Mouse (Mus musculus) cerebellum, postnatal 36 days (tissue): Measurements from ENCODE around the gene Acer3.

Experiments used
- DNase-seq, 2 experiments: peaks; one replicate each; pipeline ENCODE4 v3.0.0; 2021 to 2022; ENCODE audit warnings: mixed read lengths in 2 of 2

Acer3 gene

DNA sequence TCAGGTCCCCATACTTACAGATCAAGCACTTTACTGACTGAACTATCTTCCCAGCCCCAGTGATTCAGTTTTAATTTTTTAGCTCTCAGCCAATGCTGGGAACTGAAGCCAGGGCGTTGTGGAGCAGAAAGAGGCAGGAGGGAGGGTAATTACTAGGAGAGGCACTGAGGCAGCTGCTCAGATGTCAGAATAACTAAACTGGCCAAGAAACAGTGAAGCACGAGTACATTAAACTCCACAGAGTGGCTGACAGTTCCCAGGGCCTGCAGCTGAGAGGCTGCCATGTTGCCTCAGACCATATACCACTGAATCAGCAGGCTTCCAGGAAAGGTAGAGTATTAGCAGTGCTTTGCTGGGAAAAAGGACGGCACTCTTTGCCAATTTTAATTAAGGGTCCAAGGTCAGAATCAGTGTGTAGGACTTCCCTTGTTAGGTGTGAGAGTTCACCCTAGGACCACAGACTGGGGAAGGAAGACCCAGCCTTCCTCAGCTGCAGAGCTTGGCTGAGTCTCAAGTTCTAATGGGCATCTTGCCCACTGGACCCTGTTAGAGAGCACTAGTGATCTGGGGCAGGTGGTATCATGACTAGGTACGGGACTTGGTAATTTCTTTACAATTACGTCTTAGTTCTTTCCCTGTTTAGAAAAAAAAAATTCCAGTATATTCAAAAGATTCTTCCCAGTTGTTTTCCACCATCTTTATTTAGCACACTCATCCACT lies 11.8 kb upstream of the Acer3 start:
- no peak for DNase-seq

DNA sequence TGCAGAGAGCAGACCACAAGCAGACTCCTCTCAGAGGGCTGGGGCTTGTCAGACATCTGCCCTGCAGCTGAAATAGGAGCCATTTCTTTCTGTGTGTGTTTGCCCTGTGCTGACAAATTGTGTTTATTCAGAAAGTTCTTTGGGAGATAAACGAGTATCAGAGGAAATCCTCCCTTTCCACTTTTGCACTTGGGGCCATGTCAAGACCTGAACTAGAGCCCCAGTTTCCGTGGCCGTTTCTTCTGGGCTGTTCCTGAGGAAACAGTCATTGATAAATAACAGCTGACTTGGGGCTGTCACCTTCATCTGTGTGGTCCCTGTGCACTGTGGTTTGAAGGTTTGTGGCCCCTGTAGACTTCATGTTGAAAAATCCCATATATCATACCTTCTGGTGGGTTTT lies 10.9 kb upstream of the Acer3 start:
- no peak for DNase-seq

DNA sequence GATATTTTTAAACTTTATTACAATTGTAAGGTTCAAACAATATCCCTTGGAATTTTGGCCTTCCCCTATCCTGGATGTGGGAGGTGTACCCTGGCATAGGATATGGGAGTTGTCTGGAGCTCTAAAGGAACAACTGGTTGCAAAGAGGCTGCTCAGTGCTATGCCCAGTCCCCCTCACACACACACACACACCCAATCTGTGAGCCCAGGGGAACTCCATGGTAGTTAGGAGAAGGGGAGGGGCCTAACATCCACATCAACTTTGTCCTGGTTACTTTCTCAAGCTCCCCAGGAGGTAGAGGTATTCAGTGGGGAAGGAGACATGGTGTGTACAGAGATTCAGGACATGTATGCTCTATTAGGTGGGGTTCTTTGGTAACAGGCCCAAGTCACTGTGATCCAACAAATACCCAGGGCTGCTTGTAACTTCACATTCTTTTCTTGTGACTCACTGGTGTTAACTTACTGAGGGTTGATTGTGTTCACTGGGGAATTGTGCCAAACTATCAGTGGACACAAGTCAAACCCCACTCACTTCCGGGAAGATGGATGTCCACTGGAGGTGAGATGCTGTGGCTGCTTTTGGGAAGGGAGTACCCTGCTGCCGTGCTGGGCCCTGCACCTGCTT lies 9.5 kb upstream of the Acer3 start:
- no peak for DNase-seq

- no peak for DNase-seq
Measured at GRCm38 (mm10) chr7:98329651-98330374, 8.8 kb upstream of the Acer3 start.

DNA sequence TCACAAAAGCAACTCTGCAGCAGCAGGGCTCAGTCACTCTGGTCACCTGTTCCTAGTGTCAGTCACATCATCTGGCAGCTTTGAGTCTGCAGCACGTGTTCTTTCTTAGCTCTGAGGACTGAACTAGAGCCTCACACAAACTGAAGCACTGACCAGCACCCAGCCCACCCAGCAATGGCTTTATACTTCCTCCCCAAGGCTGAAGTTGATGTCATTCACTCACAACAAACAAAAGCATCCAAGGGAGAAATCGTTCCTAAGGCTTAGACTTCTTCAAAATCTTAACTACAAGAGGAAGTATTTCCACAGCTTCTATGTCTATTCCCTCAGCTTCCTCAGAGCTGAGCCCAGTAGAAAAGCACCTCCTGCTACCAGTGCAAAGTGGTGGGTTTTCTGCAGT lies 7.3 kb upstream of the Acer3 start:
- DNase-seq: no peak

- no peak for DNase-seq
Measured at GRCm38 (mm10) chr7:98326051-98326450, 5.0 kb upstream of the Acer3 start.

DNA sequence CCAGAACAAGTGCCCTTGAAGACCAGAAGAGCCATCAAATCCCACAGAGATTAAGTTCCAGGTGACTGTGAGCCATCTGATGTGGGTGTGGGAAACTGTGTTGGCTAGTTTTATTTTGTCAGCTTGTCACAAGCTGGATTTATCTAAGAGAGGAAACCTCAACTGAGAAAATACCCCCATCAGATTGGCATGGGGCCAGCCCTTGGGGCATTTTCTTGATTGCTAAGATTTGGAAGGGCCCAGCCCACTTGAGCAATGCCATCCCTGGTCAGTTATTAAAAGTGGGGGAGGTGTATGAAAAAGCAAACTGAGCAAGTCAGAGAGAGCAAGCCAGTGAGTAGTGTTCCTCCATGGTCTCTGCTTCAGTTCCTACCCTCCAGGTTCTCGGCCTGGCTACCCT lies 3.2 kb upstream of the Acer3 start:
- DNase-seq: no peak

DNA sequence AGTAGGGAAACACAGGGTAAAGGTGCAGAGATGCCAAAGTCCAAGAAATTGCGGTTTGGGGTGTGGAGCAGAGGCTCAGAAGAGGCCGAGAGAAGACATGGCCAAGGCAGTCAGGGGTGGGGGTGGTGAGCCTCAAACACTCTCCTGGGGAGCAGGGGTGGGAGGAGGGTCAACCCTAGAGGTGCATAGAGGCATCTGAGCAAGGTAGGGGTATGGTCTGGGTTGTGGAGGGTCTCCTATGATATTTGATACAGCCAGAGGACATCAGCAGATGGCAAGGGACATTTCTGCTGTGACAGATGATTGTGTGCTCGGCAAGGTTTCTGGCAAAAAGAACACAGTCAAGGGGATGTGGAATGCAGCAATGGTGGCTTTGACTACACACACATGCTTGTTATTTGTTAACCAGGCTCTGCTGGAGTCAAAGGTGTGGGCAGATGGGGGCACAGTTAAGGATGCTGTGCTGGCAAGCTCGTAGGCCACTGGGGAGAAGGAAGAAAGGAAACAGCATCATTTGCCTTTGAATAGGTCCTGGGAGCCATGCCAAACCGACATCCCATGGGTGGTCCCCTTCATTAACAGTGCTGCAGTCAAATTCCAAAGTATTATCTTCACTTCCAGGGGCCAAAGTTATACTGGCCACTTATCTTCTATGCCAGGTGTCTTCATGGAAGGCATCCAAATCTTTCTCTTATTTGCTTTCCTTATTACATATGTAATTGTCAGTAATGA lies 2.4 kb upstream of the Acer3 start:
- peak in 1 of 2 experiments; percentile 10 for DNase-seq

- DNase-seq: no peak
Measured at GRCm38 (mm10) chr7:98322415-98322814, 1.4 kb upstream of the Acer3 start.

DNA sequence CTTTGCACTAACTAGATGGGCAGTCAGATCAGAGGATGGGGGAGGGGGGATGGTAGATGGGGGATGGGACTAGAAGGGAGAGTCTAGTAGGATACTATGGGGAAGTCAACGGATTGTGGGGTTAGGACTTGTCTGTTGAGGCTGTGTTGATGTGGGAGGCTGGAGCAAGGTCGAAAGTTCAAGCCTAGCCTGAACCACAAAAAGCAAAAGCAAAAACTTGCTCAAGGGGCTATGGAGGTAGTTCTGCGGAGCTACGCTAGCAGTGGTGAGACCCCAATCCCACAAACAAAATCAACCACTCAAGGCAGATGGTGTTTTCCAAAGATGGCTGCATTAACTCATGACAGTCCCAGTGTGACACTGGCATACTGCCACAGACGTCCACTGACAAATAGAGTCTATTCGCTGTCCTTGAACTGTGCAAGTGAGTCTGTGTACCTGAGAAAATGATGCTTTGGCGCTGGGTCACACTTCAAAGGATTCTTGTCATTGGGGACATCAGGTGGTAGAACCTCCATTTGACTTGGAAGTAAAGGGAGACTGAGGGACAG lies 927 bp downstream of the Acer3 start:
- no peak for DNase-seq

DNA sequence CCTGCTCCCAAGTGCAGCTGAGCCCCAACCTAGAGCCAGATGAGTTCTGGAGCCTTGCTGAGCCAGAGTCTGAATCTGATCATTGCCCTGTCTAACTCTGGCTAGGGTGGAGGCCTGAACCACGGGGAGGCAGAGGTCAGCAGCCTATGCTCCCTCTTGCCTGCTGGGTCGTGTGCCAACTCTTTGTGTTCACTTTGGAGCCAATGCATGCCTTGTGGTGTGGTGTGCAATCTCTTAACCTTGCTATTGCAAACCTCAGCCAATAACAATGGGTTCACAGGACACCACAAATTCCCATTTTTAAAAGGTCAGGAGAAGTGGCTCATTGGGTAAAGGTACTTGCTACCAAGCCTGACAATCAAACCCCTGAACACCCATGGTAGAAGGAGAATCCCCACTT lies 4.4 kb downstream of the Acer3 start:
- DNase-seq: no peak

- DNase-seq: no peak
Measured at GRCm38 (mm10) chr7:98315087-98315486, 5.9 kb downstream of the Acer3 start.

DNA sequence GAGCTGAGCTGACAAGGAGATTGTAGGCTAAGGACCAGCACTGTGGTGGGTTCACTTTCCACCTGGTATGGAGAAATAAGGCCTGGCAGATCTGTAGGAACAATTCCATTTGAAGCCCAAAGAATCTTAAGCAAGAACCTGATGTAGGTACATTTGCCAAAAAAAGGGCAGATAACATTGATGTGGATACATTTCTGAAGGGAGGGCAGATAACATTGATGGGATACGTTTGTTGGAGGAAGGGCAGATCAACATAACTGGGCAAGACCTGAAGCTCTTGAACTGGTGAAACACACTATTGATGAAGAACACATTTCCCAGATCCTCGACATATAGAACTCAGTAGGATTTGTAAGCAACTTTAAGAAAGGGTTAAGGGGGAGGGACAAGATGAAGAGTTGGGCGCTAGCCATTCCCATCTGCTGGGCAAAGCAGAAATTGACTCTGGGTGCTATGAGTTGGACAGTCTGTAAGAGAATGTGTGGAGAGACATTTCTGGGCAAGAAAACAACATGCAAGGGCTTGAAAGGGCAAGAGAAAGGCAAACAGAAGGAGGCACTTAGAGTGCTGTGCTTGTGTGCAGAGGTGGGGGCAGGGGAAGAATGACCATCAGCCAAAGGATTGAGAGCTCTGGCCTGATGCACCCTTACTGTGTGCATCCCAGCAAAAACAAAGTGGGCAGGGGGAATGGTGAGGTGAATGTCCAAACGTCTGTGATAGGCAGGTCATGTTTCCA lies 8.7 kb downstream of the Acer3 start:
- no peak for DNase-seq

GRCm38 (mm10) chr7:98310266-98310665 lies 10.7 kb downstream of the Acer3 start:
- DNase-seq: no peak

GRCm38 (mm10) chr7:98309219-98310030 lies 11.6 kb downstream of the Acer3 start:
- peak; percentile 89 to 95 for DNase-seq

DNA sequence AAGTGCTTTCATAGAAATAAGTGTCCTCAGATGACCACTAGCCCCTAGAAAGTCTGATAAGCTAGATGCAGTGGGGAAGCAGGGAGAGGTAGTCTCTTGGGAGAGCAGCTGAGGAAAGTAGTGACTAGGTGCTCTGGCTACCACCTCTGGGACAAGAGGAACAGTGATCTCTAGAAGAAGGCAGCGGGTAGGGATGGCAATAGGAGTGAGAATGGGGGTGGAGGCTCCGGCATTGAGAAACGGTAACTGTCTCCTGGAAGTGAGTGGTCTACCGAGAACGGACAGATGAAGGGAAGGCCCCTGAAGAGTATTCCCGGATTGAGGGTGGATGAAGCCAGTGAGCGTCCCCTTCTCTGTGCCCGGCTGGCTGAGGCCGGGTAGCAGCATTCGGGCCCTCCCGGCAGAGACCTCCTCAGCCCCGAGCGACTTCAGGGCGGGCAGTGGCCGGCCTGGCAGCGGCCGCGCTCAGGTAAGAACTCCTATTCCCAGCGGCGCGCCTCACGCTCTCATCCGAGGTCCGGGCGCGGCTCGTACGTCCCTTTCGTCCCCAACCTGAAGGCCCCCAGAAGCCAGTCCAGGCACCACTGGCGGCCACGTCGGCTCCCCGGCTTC lies 12.3 kb downstream of the Acer3 start:
- DNase-seq: no peak

DNA sequence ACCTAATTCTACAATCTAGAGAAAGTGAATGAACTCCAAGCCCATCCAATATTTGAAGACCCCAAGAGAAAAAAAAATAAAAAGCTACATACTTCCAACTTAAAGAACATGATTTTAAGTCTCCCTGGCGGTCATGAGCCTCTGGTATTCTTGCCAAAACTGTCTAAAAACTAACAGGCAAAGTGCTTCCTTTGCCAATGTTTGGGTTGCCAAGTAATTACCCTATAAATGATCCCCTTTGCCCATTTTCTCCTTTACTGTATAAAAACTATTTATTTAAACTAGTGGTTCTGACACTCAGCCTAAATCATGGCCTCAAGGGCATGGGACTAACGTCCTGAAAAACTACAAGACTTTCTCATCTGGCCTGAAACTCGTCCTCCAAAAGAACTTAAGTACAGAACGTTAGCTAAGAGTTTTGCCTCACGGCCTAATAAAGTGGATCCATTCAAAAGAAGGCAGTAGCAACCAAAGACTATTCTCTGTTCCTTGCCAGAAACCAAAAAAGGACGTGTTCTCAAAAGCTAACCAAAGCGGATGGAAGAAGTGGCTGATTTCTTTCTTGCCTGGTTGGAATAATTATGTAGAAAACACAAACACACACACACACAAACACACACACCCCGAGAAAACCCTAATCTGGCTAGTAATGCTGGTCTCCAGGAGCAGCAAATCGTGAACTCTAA lies 12.9 kb downstream of the Acer3 start:
- no peak for DNase-seq

GRCm38 (mm10) chr7:98307411-98307810 lies 13.6 kb downstream of the Acer3 start:
- no peak for DNase-seq

GRCm38 (mm10) chr7:98292901-98293300 lies 28.1 kb downstream of the Acer3 start:
- no peak for DNase-seq

DNA sequence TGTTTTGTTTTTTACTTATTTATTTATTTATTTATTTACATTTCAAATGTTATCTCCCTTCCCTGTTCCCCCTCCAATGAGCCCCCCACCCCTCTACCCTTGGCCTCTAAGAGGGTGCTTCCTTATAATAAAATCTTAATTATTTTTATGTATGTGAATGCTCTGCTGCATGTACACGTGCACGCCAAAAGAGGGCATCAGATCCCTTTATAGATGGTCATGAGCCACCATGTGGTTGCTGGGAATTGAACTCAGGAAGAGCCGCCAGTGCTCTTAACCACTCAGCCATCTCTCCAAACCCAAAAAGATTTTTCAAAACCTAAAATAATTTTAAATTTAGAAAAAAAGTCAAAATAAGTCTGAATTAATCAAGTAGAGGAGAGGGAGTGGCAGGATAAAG lies 31.4 kb downstream of the Acer3 start:
- DNase-seq: no peak
